Mouse (Mus musculus) macrophage (primary cell): ENCODE data around the gene Acvr1. TPM values are rescaled to one million over a fixed set of nuclear protein-coding genes. Genes with fewer than 3 reads are reported as not detected.

ENCODE experiments used
- H3K27ac ChIP-seq: fragments of 350-480 bp; formaldehyde crosslinking; 2 replicates; pipeline ENCODE4 v1.9.0; 2021
- H3K36me3 ChIP-seq: fragments of 350-480 bp; formaldehyde crosslinking; 2 replicates; pipeline ENCODE4 v1.9.0; 2021; ENCODE audit errors: inconsistent target
- H3K4me3 ChIP-seq: fragments of 350-480 bp; formaldehyde crosslinking; 2 replicates; pipeline ENCODE4 v1.9.0; 2021; ENCODE audit errors: inconsistent target
- H3K79me2 ChIP-seq: fragments of 350-480 bp; formaldehyde crosslinking; 2 replicates; pipeline ENCODE4 v1.9.0; 2021; ENCODE audit errors: inconsistent target
- WGBS: methylation state at CpG from one replicate; pipeline ENCODE4 v1.1.7; 2026; ENCODE audit warnings: inconsistent platforms; ENCODE audit not compliant: missing documents; 5-methylcytosine and 5-hydroxymethylcytosine counted together
- polyA plus RNA-seq: library from polyadenylated mRNA; stranded (reverse); fragments of 250-400 nt; gene quantifications from 3 replicates; pipeline ENCODE4 v1.2.4, GENCODE M21; 2018; ENCODE audit warnings: inconsistent platforms

Acvr1 gene
- polyA plus RNA-seq, 1 experiment from 2014 or later, result 10.7 TPM

DNA sequence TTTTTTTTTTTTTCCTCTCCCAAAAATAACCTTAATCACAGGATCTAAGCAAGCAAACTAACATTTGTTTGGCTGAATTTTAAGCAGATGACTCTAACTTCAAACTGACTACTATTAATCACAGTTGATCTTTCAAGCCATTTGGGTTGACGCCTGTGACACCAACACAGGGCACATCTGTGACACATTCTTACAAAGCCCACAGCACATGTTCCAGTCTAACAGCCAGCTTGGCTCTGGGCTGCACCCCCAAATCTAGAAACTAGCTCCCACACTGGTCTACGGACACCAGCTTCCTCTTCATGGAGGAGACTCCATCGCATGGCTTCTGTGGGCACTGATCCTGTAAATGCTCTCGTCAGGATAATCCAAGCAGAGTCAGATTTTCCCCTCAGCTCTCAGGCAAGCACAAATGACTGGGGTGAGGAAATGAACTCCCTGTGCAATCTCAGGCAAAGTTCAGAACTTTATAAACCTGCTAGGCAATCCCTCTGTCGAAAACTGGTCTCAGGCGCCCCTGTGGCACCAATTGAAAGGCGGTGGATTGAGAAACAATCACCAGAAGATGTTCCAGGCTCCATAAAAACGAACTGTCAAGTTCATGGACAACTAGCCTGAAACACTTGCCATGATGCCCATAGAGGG is 110.0 kb downstream of the Acvr1 start:
- no peaks in the 10 kb centered on the region for H3K79me2 ChIP-seq
- 91% methylated on average over 8 of the region's 8 CpGs for WGBS
- H3K4me3 ChIP-seq, result no peak overlapping the region
- no peak overlapping the region for H3K27ac ChIP-seq
- peaks cover 12% of the 10 kb centered on the region; the same call in 1 of the 2 replicates for H3K36me3 ChIP-seq

DNA sequence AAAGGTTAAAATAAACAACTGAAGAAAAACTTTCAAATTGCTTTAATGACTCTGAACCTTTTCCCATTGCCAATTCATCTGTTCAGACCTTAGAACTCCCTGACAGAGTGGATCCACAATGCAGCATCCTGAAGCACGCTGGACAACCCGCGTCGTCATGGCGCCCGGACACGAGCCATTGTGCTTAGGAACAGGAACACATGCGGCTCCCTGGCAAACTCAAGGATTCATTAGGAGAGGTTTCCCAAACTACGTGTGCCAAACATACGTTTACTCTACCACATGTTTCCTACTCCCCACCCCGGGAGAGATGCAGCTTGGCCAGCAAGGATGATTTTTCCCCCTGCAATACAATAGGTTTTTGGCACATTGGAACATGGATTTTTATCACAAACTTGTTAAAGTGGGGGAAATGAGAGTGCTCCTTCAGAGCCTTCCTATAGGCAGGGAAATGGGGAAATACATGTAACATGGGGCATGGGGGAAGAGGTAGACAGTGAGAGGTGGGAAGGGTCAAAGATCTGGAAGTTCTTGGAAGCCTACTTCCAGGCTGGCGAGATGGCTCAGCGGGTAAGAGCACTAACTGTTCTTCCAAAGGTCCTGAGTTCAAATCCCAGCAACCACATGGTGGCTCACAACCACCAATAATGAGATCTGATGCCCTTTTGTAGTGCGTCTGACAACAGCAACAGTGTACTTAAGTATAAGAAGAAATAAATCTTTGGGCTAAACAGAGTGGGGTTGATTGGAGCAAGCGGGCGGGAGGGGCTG is 112.7 kb downstream of the Acvr1 start:
- WGBS, result 93% methylated on average over 16 of the region's 16 CpGs
- Histone ChIP-seq H3K79me2 (no peaks in the 10 kb centered on the region), H3K4me3 (no peak overlapping the region), H3K27ac (no peak overlapping the region), H3K36me3 (peaks cover 12% of the 10 kb centered on the region; the same call in 1 of the 2 replicates)

DNA sequence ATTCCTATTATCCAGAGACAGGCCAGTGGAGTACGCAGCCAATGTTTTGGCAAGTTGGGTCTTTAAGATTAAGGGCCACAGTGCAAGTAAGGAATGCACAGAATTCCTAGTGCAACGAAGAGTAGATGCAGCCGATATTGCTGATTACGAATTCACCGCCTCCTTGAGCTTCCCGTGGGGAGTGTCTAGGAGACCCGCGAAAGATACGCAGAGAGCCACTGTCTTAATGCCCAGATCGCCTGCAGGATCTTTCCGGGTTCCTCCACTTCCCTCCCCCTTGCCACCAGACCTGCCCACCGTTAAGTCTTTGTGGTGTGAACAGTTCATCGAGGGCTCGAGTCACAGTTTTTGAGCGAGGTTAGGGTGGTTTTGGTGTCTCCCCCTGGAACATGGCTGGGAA is 120.0 kb downstream of the Acvr1 start:
- peaks cover 12% of the 10 kb centered on the region for H3K36me3 ChIP-seq
- no peak overlapping the region for H3K4me3 ChIP-seq
- no peaks in the 10 kb centered on the region for H3K79me2 ChIP-seq
- no peak overlapping the region for H3K27ac ChIP-seq
- WGBS, result 97% methylated on average over 15 of the region's 15 CpGs

DNA sequence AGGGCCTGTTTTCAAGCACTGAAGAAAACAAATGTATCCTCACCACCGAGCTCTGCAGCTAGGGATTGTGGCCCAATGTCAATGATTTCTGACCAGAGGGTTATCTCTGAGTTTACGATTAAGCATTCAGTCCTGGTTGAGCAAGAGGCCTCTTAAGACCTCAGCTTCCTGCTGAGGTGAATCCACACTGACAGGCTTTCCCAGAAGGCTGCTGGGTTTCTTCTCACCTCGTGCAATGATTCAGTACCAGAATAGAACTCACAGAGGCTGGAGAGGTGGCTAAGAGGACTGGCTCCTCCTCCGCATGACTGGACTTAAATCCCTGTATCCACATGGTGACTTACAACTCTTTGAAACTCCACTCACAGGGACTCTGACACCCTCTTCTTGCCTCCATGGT is 123.8 kb downstream of the Acvr1 start:
- 57% methylated on average over 4 of the region's 4 CpGs for WGBS
- H3K4me3 ChIP-seq, result no peak overlapping the region
- H3K79me2 ChIP-seq, result no peaks in the 10 kb centered on the region
- no peak overlapping the region for H3K27ac ChIP-seq
- H3K36me3 ChIP-seq, result peaks cover 12% of the 10 kb centered on the region

DNA sequence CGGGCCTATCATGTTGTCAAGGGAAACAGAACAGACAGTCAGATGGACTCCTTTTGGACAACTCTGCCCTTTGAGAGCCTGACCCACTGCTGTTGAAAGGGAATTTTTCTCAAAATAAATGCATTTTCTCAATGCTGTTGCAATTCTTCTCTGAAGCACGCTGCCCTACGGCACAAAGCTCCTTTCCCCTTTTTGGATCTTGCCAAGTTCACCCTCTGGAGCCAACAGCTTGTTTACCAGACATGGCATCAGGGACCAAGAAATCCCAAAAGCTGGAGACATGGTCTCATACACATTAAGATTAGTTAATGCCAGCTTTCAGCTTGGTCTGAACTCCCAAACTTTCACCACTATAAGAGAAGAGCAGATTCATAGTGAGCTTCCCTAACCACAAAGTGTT is 130.0 kb downstream of the Acvr1 start:
- H3K4me3 ChIP-seq, result no peak overlapping the region
- H3K36me3 ChIP-seq, result no peaks in the 10 kb centered on the region
- H3K27ac ChIP-seq, result no peak overlapping the region
- 98% methylated on average over 3 of the region's 3 CpGs for WGBS
- no peaks in the 10 kb centered on the region for H3K79me2 ChIP-seq

DNA sequence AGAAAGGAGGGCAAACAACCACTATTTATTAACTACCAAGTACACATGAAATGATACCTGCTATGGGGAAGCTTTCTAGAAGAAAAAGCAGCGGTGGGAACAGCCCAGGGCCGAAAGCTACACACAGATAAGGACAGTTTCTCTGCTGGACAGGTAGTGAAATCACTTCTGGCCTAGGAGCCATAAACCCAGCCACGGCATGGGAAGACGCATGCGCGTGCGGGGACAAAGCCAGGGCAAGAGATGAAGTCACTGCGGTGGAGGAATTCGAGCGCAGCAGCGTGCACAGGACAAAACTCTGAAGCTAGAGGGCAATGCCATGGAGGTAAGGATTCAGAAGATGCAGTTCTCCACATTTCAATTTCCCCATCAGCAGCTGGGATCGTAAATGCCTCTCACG is 131.4 kb downstream of the Acvr1 start:
- WGBS, result 96% methylated on average over 13 of the region's 13 CpGs

DNA sequence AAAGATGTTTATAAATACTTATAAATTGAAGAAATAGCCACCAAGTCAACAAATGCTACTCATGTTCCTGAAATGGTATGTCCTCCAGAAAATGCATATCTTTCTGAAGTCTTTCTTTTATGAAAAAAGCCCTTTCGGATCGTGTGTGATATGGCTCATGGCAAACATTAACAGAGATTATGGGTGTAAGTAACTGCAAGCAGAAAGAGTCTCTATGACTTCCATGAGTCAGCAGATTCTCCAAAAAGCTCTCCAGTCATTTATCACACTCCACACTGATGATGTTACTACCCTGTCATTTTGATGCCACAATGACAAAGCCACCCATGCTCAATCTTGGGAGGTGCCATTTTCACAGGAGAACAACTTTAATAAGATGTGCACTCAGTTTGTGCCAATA is 132.5 kb downstream of the Acvr1 start:
- 97% methylated on average over 2 of the region's 2 CpGs for whole genome bisulfite sequencing
- Histone ChIP-seq H3K36me3 (no peaks in the 10 kb centered on the region), H3K79me2 (no peaks in the 10 kb centered on the region), H3K27ac (no peak overlapping the region), H3K4me3 (no peak overlapping the region)

More for the DNA sequence above, 131.4 kb downstream of the Acvr1 start:
- Histone ChIP-seq H3K79me2 (no peaks in the 10 kb centered on the region), H3K4me3 (no peak overlapping the region), H3K36me3 (no peaks in the 10 kb centered on the region), H3K27ac (no peak overlapping the region)

DNA sequence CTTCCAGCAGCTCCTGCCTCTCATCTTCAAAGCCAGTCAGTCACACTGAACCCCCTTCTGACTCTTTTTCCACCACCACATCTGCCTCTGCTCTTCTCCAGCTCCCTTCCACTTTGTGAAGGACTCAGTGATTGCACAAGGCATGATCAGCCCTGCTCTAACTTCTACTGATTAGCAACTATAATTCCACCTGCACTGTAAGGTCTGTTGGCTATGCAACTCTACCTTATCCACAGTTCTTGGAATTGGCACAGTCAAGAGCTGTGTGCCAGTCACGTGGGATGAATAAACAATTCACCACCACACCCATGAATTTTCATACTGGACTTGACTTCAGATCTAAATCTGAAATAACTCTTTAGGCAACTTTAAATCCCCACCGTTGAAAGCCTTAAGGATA is 133.6 kb downstream of the Acvr1 start:
- no peaks in the 10 kb centered on the region for H3K79me2 ChIP-seq
- H3K27ac ChIP-seq, result no peak overlapping the region
- 82% methylated on average over 2 of the region's 2 CpGs for WGBS
- H3K36me3 ChIP-seq, result no peaks in the 10 kb centered on the region
- H3K4me3 ChIP-seq, result no peak overlapping the region

DNA sequence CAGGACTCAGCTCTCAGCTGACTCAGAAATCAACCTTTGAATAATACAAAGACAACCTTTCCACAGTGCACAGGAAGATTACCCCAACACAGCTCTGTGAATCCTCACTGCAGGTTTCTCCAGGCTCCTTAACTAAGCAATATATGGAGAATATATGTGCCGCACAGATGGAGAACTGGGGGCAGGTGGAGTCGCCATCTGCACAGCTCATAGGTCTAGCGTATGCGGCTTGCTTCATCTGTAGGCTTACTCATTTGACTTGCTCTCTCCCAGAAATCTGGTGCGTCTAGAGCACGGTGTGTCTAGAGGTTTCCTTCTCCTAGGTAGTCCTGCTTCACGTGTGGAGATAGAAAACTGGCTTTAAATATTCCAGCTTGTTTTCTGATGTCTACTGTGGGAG is 134.7 kb downstream of the Acvr1 start:
- no peaks in the 10 kb centered on the region for H3K36me3 ChIP-seq
- no peaks in the 10 kb centered on the region for H3K79me2 ChIP-seq
- H3K4me3 ChIP-seq, result no peak overlapping the region
- no peak overlapping the region for H3K27ac ChIP-seq
- WGBS, result 95% methylated on average over 7 of the region's 7 CpGs

DNA sequence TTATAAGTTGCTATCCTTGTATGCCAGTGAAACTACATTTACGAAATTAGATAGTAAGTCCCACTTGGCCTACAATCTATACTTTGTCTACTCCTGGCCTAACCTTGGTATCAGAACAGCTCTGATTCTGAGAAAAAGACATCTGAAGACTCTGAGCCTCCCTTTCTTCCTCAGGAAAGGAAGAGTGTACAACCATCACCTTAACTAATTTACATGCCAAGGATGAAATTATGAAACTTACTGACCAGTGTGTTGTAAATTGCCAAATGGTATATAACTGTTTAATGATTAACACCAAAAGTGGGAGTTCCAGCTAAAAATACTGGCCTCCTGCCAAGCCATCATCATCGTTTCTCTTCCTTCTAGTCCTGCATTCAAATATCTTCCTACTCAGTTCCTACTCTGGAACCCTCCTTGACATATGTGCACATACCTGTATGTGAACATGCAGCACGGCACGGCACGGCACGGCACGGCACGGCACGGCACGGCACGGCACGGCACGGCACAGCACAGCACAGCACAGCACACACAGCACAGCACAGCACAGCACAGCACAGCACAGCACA is 141.4 kb downstream of the Acvr1 start:
- Histone ChIP-seq H3K36me3 (no peaks in the 10 kb centered on the region), H3K27ac (no peak overlapping the region), H3K4me3 (no peak overlapping the region), H3K79me2 (no peaks in the 10 kb centered on the region)
- 49% methylated on average over 13 of the region's 13 CpGs for WGBS

DNA sequence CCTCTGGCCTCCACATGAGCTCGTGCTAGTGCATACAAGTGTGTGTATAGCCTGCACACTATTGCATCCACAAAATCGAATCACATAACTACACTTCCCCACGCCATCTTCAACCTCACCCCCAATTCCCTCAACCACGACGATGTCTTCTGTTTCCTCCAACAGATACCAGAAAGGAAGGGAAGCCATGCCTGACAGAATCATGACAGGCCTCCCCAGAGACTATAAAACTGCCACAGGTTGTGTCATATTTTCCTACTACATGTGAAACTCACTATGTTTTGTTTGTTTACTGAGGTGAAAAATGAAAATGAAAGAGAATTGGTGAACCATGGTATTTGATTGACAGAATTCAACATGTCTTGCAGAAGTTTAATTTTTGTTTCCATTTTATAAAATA is 143.6 kb downstream of the Acvr1 start:
- no peak overlapping the region for H3K27ac ChIP-seq
- H3K79me2 ChIP-seq, result no peaks in the 10 kb centered on the region
- no peak overlapping the region for H3K4me3 ChIP-seq
- WGBS, result 33% methylated on average over 5 of the region's 5 CpGs
- no peaks in the 10 kb centered on the region for H3K36me3 ChIP-seq

DNA sequence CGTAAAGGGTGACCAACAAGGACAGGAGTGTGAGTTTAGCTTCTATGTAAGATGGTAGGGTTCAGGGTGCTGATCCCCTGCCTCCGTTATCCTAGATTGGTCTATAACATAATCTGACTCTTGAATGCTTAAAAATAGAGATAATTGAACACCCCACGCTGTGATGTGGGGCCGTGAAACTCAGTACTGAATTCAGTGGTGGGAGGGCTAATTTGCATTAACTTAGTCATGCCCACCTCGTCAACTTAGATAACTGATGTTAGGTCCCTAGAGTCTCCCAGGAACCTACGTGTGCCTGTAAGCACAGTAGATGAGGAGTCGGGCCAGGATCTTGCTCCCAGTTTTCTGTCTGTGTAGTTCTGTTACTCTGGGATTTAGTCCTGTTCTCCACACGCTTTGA is 147.4 kb downstream of the Acvr1 start:
- Histone ChIP-seq H3K4me3 (no peak overlapping the region), H3K27ac (no peak overlapping the region), H3K36me3 (no peaks in the 10 kb centered on the region), H3K79me2 (no peaks in the 10 kb centered on the region)
- WGBS, result 91% methylated on average over 8 of the region's 8 CpGs

DNA sequence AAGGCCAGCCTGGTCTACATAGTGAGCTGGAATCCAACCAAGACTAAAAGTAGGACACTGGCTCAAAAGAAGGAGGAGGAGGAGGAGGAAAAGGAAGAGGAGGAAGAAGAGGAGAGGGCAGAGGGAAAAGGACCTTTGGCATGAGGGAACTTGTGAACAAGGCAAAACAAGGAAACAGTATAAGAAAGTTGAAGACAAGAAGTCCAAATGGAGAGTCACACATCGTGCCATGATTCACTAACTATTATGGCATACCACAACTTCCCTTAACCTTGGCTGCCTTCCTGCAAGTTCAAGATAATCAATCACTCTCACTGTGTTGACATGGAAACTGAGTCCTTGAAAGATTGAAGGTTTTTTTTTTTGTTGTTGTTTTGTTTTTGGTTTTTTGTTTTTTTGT is 148.8 kb downstream of the Acvr1 start:
- no peaks in the 10 kb centered on the region for H3K36me3 ChIP-seq
- H3K27ac ChIP-seq, result no peak overlapping the region
- 29% methylated on average over 1 of the region's 1 CpGs for WGBS
- H3K79me2 ChIP-seq, result no peaks in the 10 kb centered on the region
- H3K4me3 ChIP-seq, result no peak overlapping the region

DNA sequence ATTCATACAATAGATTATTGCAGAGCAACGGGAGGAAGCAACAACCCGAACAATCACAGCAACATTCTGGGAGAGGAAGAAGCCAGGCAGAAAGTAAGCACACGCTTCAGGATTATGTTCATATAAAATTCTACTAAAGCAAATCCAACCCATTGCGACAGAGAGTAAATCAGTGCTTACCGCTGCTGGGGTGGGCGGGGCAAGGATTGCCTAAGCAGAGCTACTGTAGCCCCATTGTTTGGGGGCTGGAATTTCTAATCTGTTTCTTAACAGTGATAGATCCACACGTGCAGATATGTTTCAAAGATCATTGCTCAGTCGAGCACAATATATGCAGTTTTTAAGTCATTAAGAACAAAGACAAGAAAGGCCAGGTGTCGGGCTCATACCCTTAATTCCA is 149.3 kb downstream of the Acvr1 start:
- Histone ChIP-seq H3K27ac (no peak overlapping the region), H3K4me3 (no peak overlapping the region), H3K36me3 (no peaks in the 10 kb centered on the region), H3K79me2 (no peaks in the 10 kb centered on the region)
- WGBS, result 89% methylated on average over 9 of the region's 9 CpGs

DNA sequence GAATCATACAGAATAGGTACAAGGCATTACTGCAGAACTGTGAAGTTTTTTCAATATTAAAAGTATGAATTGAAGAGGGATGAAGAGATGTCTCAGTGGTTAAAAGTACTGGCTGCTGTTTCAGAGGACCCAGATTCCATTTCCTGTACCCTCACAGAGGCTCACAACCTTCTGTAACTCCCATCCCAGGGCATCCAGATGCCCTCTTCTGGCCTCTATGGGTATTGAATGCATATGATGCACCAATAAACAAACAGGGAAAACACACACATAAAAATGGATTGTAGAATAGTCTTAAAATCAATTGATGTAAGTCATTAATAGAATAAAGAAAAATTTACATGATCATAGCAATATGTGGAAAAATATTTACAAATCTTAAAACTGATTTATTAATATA is 151.9 kb downstream of the Acvr1 start:
- H3K36me3 ChIP-seq, result no peaks in the 10 kb centered on the region
- no peak overlapping the region for H3K27ac ChIP-seq
- H3K4me3 ChIP-seq, result no peak overlapping the region
- H3K79me2 ChIP-seq, result no peaks in the 10 kb centered on the region
